Mouse (Mus musculus) c-Kit-positive CD71-negative TER-119-negative erythroid progenitor cells, embryonic 14.5 days (primary cell): ENCODE measurements around the gene Sin3b.

ENCODE experiments used
- DNase-seq: peaks from one replicate; pipeline ENCODE4 v3.0.0-alpha.2; 2013; ENCODE audit warnings: low read depth

Gene Sin3b

GRCm38 (mm10) chr8:72753781-72754180, 30.7 kb downstream of the Sin3b start:
- DNase-seq, result no peak

GRCm38 (mm10) chr8:72756031-72756430, 32.9 kb downstream of the Sin3b start:
- DNase-seq, result no peak

GRCm38 (mm10) chr8:72756771-72757390, 33.8 kb downstream of the Sin3b start:
- no peak for DNase-seq

GRCm38 (mm10) chr8:72757426-72758195, 34.5 kb downstream of the Sin3b start:
- no peak for DNase-seq

- no peak for DNase-seq
These were observed 35.2 kb downstream of the Sin3b start for GRCm38 (mm10) chr8:72758310-72758709.

- no peak for DNase-seq
These were observed 37.1 kb downstream of the Sin3b start for GRCm38 (mm10) chr8:72760216-72760615.

GRCm38 (mm10) chr8:72761322-72762051, 38.4 kb downstream of the Sin3b start, which contains the start of gene F2rl3:
Gene F2rl3, plus strand, starts transcription at chr8:72761880.
- DNase-seq, result peak; percentile 14

GRCm38 (mm10) chr8:72762306-72762705, 39.2 kb downstream of the Sin3b start:
- DNase-seq, result no peak

- DNase-seq, result no peak
These were observed 42.6 kb downstream of the Sin3b start for GRCm38 (mm10) chr8:72765696-72766095.

GRCm38 (mm10) chr8:72766777-72767176, 43.7 kb downstream of the Sin3b start:
- DNase-seq, result no peak

- DNase-seq, result no peak
These were observed 54.7 kb downstream of the Sin3b start for GRCm38 (mm10) chr8:72777797-72778196.

- DNase-seq, result no peak
These were observed 57.6 kb downstream of the Sin3b start for GRCm38 (mm10) chr8:72780644-72781043.

GRCm38 (mm10) chr8:72801583-72801982, 78.5 kb downstream of the Sin3b start:
- no peak for DNase-seq
